Mouse (Mus musculus): ENCODE data around the gene Gm3239.
"Not testable (repeated sequence)": the region's sequence is repeated elsewhere in the genome, so short reads cannot be mapped to it uniquely, and the experiment has no call there.

Gm3239 gene

DNA sequence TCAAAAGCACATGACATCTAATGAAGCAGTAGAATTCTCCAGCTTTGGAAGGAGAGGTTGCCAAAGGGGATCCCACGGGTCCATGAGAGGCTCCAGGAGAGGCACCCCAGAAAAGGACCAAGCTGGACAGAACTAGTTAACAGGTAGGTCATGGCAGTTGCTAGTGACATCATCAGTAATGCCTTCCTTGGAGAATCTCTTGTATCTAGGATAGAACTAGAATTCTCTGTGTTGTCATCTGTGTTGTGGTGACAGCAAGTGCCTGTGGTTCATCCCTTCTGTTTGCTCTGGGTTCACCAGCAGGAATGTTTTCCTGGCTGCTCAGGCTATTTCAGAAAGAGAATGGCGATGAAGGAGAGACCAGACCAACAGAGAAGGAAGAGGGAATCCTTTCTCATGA is at the start of gene Gm3239:
Gene Gm3239, plus strand, starts transcription at position 301 of the 400 bp plus-strand sequence.
- in situ Hi-C loops (cut with MboI): not testable (repeated sequence)

DNA sequence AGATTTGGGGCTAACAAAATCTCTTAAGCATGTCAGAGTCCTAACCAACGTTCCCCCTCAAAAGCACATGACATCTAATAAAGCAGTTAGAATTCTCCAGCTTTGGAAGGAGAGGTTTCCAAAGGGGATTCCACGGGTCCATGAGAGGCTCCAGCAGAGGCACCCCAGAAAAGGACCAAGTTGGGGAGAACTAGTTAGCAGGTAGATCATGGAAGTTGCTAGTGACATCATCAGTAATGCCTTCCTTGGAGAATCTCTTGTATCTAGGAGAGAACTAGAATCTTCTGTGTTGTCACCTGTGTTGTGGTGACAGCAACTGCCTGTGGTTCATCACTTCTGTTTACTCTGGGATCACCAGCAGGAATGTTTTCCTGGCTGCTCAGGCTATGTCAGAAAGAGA is 31.9 kb upstream of the Gm3239 start, which contains the start of gene Gm8159:
Gene Gm8159, plus strand, starts transcription at position 301 of the 400 bp plus-strand sequence.
- in situ Hi-C loops (cut with MboI): not testable (repeated sequence)

DNA sequence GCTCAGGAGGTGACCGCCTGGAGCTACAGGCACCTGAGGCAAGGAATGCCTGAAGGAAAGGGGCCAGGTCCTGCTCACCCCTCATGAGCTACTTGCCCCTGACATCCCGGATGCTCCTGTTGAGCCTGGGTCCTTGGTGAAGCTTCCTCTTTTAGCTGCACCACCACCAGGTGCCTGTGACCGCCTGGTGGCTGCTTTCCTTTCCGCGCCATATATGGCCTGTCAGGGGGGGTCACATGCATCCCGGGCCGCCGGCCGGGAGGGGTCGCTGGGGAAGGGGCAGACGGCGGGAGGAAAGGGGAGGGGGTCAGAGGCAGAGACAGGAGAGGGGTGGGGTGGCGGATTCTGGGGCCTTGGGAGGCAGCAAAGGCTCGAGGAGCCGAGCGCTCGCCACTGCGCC is 14.7 kb upstream of the Gm3239 start:
- in situ Hi-C loops (cut with MboI): not testable (repeated sequence)

DNA sequence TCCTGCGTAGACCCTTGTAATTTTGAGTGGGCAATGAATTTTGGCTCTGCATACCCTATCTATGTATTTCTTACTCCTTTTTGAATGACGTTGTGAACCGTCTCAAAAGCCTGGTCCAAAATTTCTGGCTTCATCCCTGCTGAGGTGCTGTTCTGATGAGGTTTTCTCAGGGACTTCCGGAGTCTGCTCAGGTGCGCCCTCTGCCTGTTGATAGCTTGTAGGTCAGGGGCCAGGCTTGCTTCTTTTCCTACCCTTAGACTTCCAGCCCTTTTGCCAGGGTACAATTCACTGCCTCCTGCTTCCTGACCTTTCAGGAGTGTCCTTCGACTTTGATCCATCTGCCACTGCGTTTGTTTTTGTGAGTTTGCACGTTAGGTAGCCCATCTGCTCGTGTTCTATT is 13.7 kb upstream of the Gm3239 start:
- in situ Hi-C loops (cut with MboI): not testable (repeated sequence)

DNA sequence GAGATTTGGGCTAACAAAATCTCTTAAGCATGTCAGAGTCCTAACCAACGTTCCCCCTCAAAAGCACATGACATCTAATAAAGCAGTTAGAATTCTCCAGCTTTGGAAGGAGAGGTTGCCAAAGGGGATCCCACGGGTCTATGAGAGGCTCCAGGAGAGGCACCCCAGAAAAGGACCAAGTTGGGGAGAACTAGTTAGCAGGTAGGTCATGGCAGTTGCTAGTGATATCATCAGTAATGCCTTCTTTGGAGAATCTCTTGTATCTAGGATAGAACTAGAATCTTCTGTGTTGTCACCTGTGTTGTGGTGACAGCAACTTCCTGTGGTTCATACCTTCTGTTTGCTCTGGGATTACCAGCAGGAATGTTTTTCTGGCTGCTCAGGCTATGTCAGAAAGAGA is 44.9 kb downstream of the Gm3239 start, which contains the start of gene Gm7876:
Gene Gm7876, plus strand, starts transcription at position 301 of the 400 bp plus-strand sequence.
- in situ Hi-C loops (cut with MboI): not testable (repeated sequence)

Measured in mature B cell (primary cell).